Mouse (Mus musculus) c-Kit-positive CD71-positive TER-119-positive erythroid progenitor cells, embryonic 14.5 days (primary cell): Measurements from ENCODE around the gene Myo16.

Experiments
- DNase-seq: peaks from one replicate; pipeline ENCODE4 v3.0.0-alpha.2; 2013; ENCODE audit warnings: low spot score

The Myo16 gene

GRCm38 (mm10) chr8:10625262-10625661 lies 471.6 kb downstream of the Myo16 start:
- DNase-seq, result no peak

GRCm38 (mm10) chr8:10628725-10629124 lies 475.0 kb downstream of the Myo16 start:
- no peak for DNase-seq

GRCm38 (mm10) chr8:10629862-10630261 lies 476.2 kb downstream of the Myo16 start:
- DNase-seq, result no peak

GRCm38 (mm10) chr8:10631006-10631405 lies 477.3 kb downstream of the Myo16 start:
- no peak for DNase-seq

- DNase-seq, result no peak
Measured at GRCm38 (mm10) chr8:10632603-10633002, 478.9 kb downstream of the Myo16 start.

GRCm38 (mm10) chr8:10633360-10634140 lies 479.8 kb downstream of the Myo16 start:
- no peak for DNase-seq

GRCm38 (mm10) chr8:10634421-10634820 lies 480.7 kb downstream of the Myo16 start:
- no peak for DNase-seq

- DNase-seq, result no peak
Measured at GRCm38 (mm10) chr8:10638871-10639270, 485.2 kb downstream of the Myo16 start.

- DNase-seq, result no peak
Measured at GRCm38 (mm10) chr8:10640176-10640810, 486.6 kb downstream of the Myo16 start.

- DNase-seq, result peak; percentile 61
Measured at GRCm38 (mm10) chr8:10640859-10641258, 487.1 kb downstream of the Myo16 start.

- DNase-seq, result no peak
Measured at GRCm38 (mm10) chr8:10641343-10641742, 487.6 kb downstream of the Myo16 start.

GRCm38 (mm10) chr8:10643244-10643643 lies 489.5 kb downstream of the Myo16 start:
- DNase-seq, result no peak

- no peak for DNase-seq
Measured at GRCm38 (mm10) chr8:10644481-10644880, 490.8 kb downstream of the Myo16 start.

GRCm38 (mm10) chr8:10645740-10646139 lies 492.0 kb downstream of the Myo16 start:
- no peak for DNase-seq

GRCm38 (mm10) chr8:10646485-10646884 lies 492.8 kb downstream of the Myo16 start:
- no peak for DNase-seq

- no peak for DNase-seq
Measured at GRCm38 (mm10) chr8:10651546-10652315, 498.0 kb downstream of the Myo16 start.

GRCm38 (mm10) chr8:10653282-10653681 lies 499.6 kb downstream of the Myo16 start:
- DNase-seq, result no peak

- DNase-seq, result peak; percentile 56
Measured at GRCm38 (mm10) chr8:10654922-10655518, 501.3 kb downstream of the Myo16 start.

GRCm38 (mm10) chr8:10663770-10664470 lies 510.2 kb downstream of the Myo16 start:
- no peak for DNase-seq

- no peak for DNase-seq
Measured at GRCm38 (mm10) chr8:10664861-10665543, 511.3 kb downstream of the Myo16 start.

GRCm38 (mm10) chr8:10665821-10666283 lies 512.1 kb downstream of the Myo16 start:
- no peak for DNase-seq
